Mouse (Mus musculus) v-Abl transformed pro-B cells (cell line): Measurements from ENCODE around the gene 2210016L21Rik.
"Not testable (repeated sequence)": the region's sequence is repeated elsewhere in the genome, so short reads cannot be mapped to it uniquely, and the experiment has no call there.

Source experiments
- in situ Hi-C, 2 experiments: fragments of 400-800 bp; cut with MboI; formaldehyde crosslinking; loops; one replicate each; pipeline ENCODE4 v1.15.1; 2025; ENCODE audit not compliant: unreplicated experiment in 2 of 2

Gene 2210016L21Rik

GRCm38 (mm10) chr5:114942074-114942765 lies at the start of gene 2210016L21Rik:
Gene 2210016L21Rik (plus strand): TSS chr5:114942158.
- in situ Hi-C loops = no loop called here

GRCm38 (mm10) chr5:114895542-114895941 lies 46.4 kb upstream of the 2210016L21Rik start:
- in situ Hi-C loops = loop anchor here in 1 of 2 experiments (5.0 kb wide), 1 partner anchor 68 kb away; no protein-coding TSS in a partner anchor

DNA sequence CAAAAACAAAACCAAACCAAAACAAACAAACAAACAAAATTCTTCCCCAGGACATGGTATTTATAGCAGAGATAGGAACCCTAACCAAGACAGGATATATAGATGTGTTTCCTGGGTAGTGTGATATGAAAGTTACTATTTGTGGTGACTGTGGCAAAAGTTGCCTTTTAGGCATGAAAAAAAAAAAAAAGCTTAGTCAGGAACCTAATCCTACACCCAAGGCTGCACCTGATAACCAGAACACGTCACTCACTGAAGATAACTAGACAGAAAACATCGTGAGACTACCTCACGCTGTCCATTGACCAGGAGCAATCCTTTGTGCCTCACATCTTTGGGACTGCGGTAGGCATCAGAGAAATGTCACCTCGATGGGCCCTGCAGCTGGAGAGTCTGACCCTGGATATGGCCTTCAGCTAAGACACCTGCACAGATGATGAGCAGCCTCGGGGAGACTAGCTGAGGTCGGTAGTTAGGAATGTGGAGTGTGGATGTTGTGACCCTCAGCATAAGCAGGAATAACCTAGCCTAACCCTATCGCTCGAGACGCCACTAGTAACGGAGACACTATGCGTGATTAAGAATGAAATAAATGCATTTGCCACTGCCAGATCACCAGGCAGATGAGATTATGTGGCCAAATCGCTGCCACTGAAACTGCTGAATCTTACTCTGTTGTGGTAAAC lies 45.1 kb upstream of the 2210016L21Rik start, which contains the start of gene Oasl2:
Gene Oasl2 (plus strand): TSS at position 249 of the 686 bp plus-strand sequence.
- in situ Hi-C loops = loop anchor here in 1 of 2 experiments (5.0 kb wide), 1 partner anchor 70 kb away; no protein-coding TSS in a partner anchor

GRCm38 (mm10) chr5:114897374-114897793 lies 44.6 kb upstream of the 2210016L21Rik start:
- in situ Hi-C loops = loop anchor here in 1 of 2 experiments (5.0 kb wide), 1 partner anchor 70 kb away; no protein-coding TSS in a partner anchor

GRCm38 (mm10) chr5:114898857-114899256 lies 43.1 kb upstream of the 2210016L21Rik start:
- in situ Hi-C loops = loop anchor here in 1 of 2 experiments (5.0 kb wide), 1 partner anchor 72 kb away; no protein-coding TSS in a partner anchor

GRCm38 (mm10) chr5:114902413-114902812 lies 39.5 kb upstream of the 2210016L21Rik start:
- in situ Hi-C loops = loop anchor here in 1 of 2 experiments (5.0 kb wide), 2 partner anchors 75 to 195 kb away; partner anchors contain the start of gene Tchp

DNA sequence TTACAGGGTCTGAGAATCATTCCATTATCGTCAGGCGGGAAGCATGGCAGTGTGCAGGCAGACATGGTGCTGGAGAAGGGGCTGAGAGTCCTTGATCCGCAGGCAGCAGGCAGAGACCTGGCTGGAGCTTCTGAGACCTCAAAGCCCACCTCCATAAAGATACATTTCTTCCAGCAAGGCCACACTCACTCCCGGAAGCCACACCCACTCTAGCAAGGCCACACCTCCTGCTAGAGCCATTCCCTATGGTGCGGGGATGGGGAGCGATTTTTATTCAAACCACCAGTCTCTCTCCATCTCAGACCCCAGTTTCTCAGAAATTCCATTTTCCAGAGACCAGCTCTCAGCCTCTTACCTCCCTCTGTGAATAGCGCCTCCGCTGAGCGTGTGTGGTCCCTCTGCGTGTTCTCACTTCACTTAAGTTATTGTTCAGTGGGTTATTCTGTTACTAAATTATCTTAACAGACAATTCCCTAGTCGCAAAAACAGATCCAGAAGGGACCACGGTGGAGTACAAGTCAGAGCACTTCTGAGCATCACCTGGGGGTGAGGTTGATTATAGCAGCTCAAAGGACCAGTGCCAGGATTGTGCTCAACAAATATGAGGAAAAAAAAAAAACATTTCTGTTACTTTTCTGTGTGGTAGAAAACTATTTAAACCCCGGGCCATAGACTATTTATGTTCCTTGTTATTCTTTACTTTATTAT lies 33.2 kb upstream of the 2210016L21Rik start:
- in situ Hi-C loops = loop anchor here (5.0 kb wide), 2 partner anchors 271 to 276 kb away; no protein-coding TSS in a partner anchor

GRCm38 (mm10) chr5:114913686-114914085 lies 28.3 kb upstream of the 2210016L21Rik start:
- in situ Hi-C loops = loop anchor here in 1 of 2 experiments (5.0 kb wide), 1 partner anchor 206 kb away; the partner anchor contains the start of gene Tchp

DNA sequence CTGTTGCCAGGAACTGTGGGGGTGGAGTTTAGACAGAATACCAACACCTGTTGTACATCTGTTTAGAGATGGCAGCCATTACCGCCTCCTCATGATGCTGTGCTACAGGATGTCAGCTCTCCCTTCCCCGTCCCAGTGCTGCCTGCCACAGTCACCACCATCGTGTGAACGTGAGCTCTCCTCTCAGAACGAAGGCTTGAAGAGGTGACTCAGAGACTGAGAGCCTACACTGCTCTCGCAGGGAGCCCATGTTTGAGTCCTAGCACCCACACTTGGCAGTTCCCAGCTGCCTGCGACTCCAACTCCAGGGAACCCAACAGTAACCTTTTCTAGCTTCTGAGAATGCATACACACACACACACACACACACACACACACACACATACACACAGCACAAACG lies 27.1 kb upstream of the 2210016L21Rik start:
- in situ Hi-C loops = loop anchor here in 1 of 2 experiments (5.0 kb wide), 1 partner anchor 208 kb away; the partner anchor contains the start of gene Tchp

DNA sequence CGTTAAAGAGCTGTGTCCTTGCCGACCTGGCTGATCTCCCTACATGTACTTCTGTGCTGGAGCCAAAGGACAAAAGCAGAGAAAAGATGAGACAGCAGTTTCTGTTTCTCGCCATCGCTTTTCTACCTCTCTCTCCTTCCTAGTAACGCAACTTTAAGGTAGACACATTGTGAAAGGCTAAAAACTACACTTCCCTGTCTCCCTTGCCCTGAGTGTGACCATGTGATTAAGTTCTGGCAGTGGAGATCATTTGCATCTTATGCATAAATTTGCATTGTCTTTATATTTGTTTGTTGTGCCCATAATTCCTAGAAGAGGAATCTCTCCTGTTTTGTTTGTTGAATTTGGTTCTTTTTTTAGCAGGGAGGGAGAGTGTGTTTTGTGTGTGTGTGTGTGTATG lies 26.1 kb upstream of the 2210016L21Rik start:
- in situ Hi-C loops = no loop called here

- in situ Hi-C loops = no loop called here
These were observed 25.2 kb upstream of the 2210016L21Rik start for GRCm38 (mm10) chr5:114916777-114917176.

DNA sequence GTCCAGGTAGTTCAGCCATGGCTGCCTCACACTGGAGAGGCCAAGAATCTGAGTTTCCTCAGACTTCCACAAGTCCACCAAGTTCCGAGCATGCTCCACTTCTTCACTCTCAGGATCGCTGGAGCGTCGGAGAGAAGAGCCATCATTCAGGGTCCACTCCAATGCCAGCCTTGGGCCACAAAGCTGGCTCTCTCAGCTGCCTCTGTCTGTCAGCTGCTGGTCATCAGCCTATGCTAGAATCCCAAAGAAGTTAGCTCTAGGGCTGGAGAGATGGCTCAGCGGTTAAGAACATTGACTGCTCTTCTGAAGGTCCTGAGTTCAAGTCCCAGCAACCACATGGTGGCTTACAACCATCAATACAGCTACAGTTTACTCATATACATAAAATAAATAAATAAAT lies 24.6 kb upstream of the 2210016L21Rik start:
- in situ Hi-C loops = not testable (repeated sequence)

- in situ Hi-C loops = no loop called here
These were observed 20.2 kb upstream of the 2210016L21Rik start for GRCm38 (mm10) chr5:114921551-114922365.

DNA sequence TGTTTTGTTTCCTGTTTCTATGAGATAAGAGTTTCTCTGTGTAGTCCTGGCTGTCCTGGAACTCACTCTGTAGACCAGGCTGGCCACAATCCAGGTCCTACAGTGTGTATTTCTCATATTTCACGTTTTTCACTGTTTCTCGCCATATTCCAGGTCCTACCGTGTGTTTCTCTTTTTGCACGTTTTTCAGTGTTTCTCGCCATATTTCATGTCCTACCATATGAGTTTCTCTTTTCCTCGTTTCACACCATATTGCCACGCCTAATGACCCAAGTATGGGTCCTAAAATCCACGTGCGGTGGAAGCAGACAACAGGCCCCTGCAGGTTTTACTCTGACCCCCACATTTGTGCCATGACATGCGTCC lies 19.6 kb upstream of the 2210016L21Rik start:
- in situ Hi-C loops = no loop called here

DNA sequence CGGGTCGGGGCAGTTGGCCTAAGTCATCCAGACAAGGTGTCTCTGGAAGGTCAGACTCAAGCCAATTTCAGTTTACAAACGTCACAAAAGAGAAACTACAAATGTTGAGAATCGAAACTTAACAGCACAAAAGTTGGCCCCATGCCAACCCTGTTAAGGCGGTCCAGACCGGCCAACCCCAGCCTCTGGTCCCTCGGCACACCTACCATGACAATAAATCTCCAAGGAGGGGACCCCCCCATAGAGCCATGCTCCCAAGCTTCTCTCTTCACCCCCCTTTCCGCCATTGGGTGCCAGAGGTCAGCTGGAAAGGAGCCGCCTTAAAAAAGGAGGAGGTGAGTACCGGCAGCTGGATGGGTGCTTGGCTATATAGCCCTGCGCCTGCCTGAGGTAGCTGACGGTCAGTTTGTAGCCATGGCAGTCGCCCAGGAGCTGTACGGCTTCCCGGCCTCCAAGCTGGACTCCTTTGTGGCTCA lies 18.9 kb upstream of the 2210016L21Rik start, which contains the start of gene Oasl1:
Gene Oasl1 (plus strand): TSS at position 243 of the 476 bp plus-strand sequence.
- in situ Hi-C loops = no loop called here

GRCm38 (mm10) chr5:114926153-114926684 lies 15.7 kb upstream of the 2210016L21Rik start:
- in situ Hi-C loops = no loop called here

- in situ Hi-C loops = no loop called here
These were observed 15.2 kb upstream of the 2210016L21Rik start for GRCm38 (mm10) chr5:114926753-114927152.

DNA sequence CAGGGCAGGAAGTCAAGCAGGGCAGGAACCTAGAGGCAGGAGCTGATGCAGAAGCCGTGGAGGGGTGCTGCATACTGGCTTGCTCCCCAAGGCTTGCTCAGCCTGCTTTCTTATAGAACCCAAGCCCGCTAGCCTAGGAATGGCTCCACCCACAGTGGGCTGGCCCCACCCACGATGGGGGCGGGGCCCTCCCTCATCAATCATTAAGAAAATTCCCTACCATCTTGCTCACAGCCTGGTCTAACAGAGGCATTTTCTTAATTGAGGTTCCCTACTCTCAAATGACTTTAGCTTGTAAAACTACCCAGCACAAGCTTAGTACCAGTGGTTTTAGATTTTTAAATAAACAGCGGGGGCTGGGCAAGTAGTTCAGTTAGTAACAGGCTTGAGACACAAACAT lies 10.3 kb upstream of the 2210016L21Rik start:
- in situ Hi-C loops = no loop called here

DNA sequence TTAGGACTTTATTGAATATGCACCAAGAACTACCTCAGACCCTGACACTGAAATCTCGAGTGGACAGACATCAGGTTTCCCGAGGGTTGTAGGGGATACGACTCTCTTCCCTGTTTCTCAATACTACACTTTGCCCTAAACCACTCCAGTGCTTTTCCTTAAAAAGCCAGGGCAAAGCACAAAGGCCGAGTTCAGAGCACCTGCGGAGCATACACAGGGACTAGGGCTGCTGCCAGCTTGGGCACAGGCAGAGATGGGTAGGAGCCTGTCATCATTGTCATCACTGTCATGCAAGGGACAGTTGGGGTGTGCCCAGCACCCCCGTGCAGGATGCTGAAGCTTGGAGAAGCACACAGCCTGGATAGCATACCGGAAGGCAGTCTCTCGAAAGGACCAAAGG lies 8.8 kb upstream of the 2210016L21Rik start:
- in situ Hi-C loops = no loop called here
